ENCODE assay signal across 18 mouse cellular contexts in the genomic region with DNA sequence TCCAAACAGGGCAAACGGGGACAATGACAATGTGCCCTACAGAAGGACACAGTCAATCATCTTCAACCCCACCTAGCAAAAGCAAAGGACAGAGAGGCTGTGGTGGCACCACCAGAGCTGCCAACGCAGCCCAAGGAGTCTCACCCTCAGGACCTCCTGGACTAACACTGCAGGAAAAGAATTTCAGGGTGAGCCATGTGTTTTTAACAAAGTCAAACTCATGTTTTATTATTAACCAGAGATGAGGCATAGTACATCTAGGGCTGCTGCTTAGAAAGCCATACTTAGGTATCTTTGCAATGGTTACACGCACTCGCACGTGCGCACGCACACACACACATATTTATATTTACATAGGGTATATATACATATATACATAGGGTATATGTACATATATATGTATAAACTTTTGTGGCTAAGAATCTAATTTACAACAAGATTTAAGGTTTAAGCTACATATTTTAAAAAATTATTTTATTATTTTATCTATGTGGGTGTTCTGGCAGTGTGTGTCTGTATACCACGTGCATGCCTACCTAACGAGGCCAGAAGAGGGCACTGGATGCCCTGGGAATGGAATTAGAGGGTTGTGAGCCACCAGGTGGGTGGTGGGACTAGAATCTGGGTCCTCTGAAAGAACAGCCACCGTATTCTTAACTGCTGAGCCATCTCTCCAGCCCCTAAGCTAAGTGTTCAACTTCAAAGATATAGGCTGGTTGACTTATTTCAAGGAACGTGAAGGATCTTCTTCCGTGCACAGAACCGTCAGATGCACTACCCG. TPM values are rescaled to one million over a fixed set of nuclear protein-coding genes. Genes with fewer than 3 reads are reported as not detected.
DNase-seq lines count a peak whose midpoint lies in the region; ATAC-seq and TF ChIP-seq lines count a peak whose summit lies in the region.
"Had no signal": no experiment of that assay in that cellular context is flagged by ENCODE, and none has a peak within 500 bp of the region (broad histone marks: within the 10 kb centered on the region; RNA-seq: fewer than 3 reads in every experiment).

No protein-coding gene starts in this region.

- no peak overlapping the region for H3K4me2 ChIP-seq in kidney, embryonic 16.5 days (replicated peaks; ENCODE audit: low read depth, low read length)
- H3K4me2 ChIP-seq: heart, embryonic 13.5 days; hindbrain, embryonic 13.5 days; liver, embryonic 11.5 days; lung, embryonic 14.5 days had no signal

- no peaks in the 10 kb centered on the region for H3K27me3 ChIP-seq in kidney, adult 2 months (replicated peaks; ENCODE audit: control insufficient read depth, insufficient read depth, low read length)
- no peaks in the 10 kb centered on the region for H3K27me3 ChIP-seq in kidney, embryonic 16.5 days (ENCODE audit: insufficient read depth, low read length)
- H3K27me3 ChIP-seq: heart, embryonic 13.5 days; hindbrain, embryonic 13.5 days had no signal

- H3K9me3 ChIP-seq in kidney, embryonic 16.5 days (ENCODE audit: low read length): no peaks in the 10 kb centered on the region
- H3K9me3 ChIP-seq: embryonic facial prominence, embryonic 10.5 days; forebrain, embryonic 10.5 days; heart, embryonic 13.5 days; hindbrain, embryonic 13.5 days had no signal

- no peak for TF ChIP-seq POLR2A in kidney, adult 2 months (IDR thresholded peaks at IDR 0.05; ENCODE audit: low read depth, low read length)
- no peak for TF ChIP-seq POLR2A in olfactory bulb, adult 2 months (IDR thresholded peaks at IDR 0.05; ENCODE audit: insufficient read depth, low read depth, low read length)

- no peak for DNase-seq in layer of hippocampus, adult 2 months (ENCODE audit: low spot score in 2 of 2)
- no peak for DNase-seq in layer of hippocampus, postnatal 36 days
- DNase-seq in kidney, adult 2 months: peak; percentile 83
- no peak for DNase-seq in adrenal gland, adult (ENCODE audit: inconsistent age in 2 of 2, low spot score in 1 of 2)
- DNase-seq: adrenal gland, postnatal 14 days; heart, adult 2 months; lung, embryonic 14.5 days; lung, postnatal 36 days; midbrain, embryonic 14.5 days; thymus, postnatal 14 days had no signal

- peaks cover 40% of the 10 kb centered on the region for H3K4me1 ChIP-seq in kidney, adult 2 months (ENCODE audit: control insufficient read depth, insufficient read depth, low read length)
- H3K4me1 ChIP-seq in kidney, embryonic 16.5 days (ENCODE audit: insufficient read depth, low read length): peaks cover 23% of the 10 kb centered on the region
- peaks cover 37% of the 10 kb centered on the region for H3K4me1 ChIP-seq in olfactory bulb, adult 2 months (ENCODE audit: control insufficient read depth, insufficient read depth, low read length)
- H3K4me1 ChIP-seq: hindbrain, embryonic 13.5 days had no signal

- no peak overlapping the region for H3K4me3 ChIP-seq in layer of hippocampus, adult 2 months
- H3K4me3 ChIP-seq in kidney, adult 2 months (ENCODE audit: insufficient read depth, low read depth, low read length): no peak overlapping the region
- H3K4me3 ChIP-seq in kidney, embryonic 16.5 days (ENCODE audit: low read length): no peak overlapping the region
- H3K4me3 ChIP-seq in olfactory bulb, adult 2 months (ENCODE audit: insufficient read depth, low read depth, low read length): no peak overlapping the region
- H3K4me3 ChIP-seq: embryonic facial prominence, embryonic 10.5 days; forebrain, embryonic 10.5 days; heart, adult 2 months; heart, embryonic 13.5 days; hindbrain, embryonic 13.5 days had no signal

- TF ChIP-seq CTCF in layer of hippocampus, adult 2 months (conservative IDR thresholded peaks at IDR 0.05): peak; percentile 52
- no peak for TF ChIP-seq CTCF in kidney, adult 2 months (conservative IDR thresholded peaks at IDR 0.05; ENCODE audit: insufficient read depth, insufficient read length, low read depth, low read length)
- TF ChIP-seq CTCF in olfactory bulb, adult 2 months (IDR thresholded peaks at IDR 0.05; ENCODE audit: insufficient read depth, low read depth, low read length): no peak

- WGBS in kidney, adult 2 months: 69% methylated on average over 14 of the region's 14 CpGs
- WGBS in kidney, embryonic 16.5 days: 87% methylated on average over 14 of the region's 14 CpGs
- 92% methylated on average over 14 of the region's 14 CpGs for WGBS in olfactory bulb, adult 2 months

- H3K27ac ChIP-seq in layer of hippocampus, adult 2 months: peak overlapping the region; percentile 84
- peak overlapping the region; percentile 95 for H3K27ac ChIP-seq in kidney, adult 2 months (ENCODE audit: insufficient read depth, low read depth, low read length)
- peak overlapping the region; percentile 51; the same call in 1 of the 2 replicates for H3K27ac ChIP-seq in kidney, embryonic 16.5 days (ENCODE audit: low read length)
- H3K27ac ChIP-seq in olfactory bulb, adult 2 months (ENCODE audit: insufficient read depth, low read depth, low read length): peak overlapping the region; percentile 49; the same call in 1 of the 2 replicates
- H3K27ac ChIP-seq: embryonic facial prominence, embryonic 10.5 days; forebrain, embryonic 10.5 days; heart, adult 2 months; heart, embryonic 13.5 days; hindbrain, embryonic 13.5 days had no signal

- H3K9ac ChIP-seq in kidney, embryonic 16.5 days (replicated peaks; ENCODE audit: low read length): no peak overlapping the region
- H3K9ac ChIP-seq: heart, embryonic 13.5 days; hindbrain, embryonic 13.5 days; lung, embryonic 14.5 days had no signal

- no peaks in the 10 kb centered on the region for H3K36me3 ChIP-seq in kidney, adult 2 months (ENCODE audit: control insufficient read depth, insufficient read depth, low read length)
- H3K36me3 ChIP-seq in kidney, embryonic 16.5 days (ENCODE audit: insufficient read depth, low read length): no peaks in the 10 kb centered on the region
- H3K36me3 ChIP-seq: embryonic facial prominence, embryonic 10.5 days; forebrain, embryonic 10.5 days; heart, embryonic 13.5 days; hindbrain, embryonic 13.5 days had no signal

- ATAC-seq in kidney, embryonic 16.5 days (ENCODE audit: low FRiP score, low TSS enrichment): no peak
- no peak for ATAC-seq in erythroid progenitor cell, adult 5-6 weeks (replicated peaks; ENCODE audit: low FRiP score, poor library complexity, severe bottlenecking)

RNA-seq across cellular contexts. Expression of gene Sema4d, which starts 22.7 kb away (rescaled TPM):
- 10 to 100 TPM; 76.3 to 83.9 TPM for total RNA-seq in layer of hippocampus, adult 2 months (2021)
- total RNA-seq in layer of hippocampus, postnatal 36 days (2021): 100 to 1,000 TPM in 1 of 2 experiments, 10 to 100 TPM in 1; 96.5 to 108 TPM
- 87.8 and 93.2 TPM in 2 replicates for polyA plus RNA-seq in kidney, adult 2 months (2012; rRNA removed)
- polyA plus RNA-seq in kidney, embryonic 16.5 days (2015; fragmentation: Nextera tagmentation; extraction: Ambion mirVana): 28.8 and 29.0 TPM in 2 replicates
- polyA plus RNA-seq in olfactory bulb, adult 2 months (2012; ENCODE audit: insufficient read depth, insufficient read length, low replicate concordance, missing spikeins): 104 TPM in 1 of 2 replicates, not detected in the other
- total RNA-seq in erythroid progenitor cell, adult 5-6 weeks (2015; ENCODE audit: low replicate concordance): 9.6 and 14.1 TPM in 2 replicates
- total RNA-seq in erythroid progenitor cell, adult 5-6 weeks (2017; ENCODE audit: low replicate concordance): 6.3 and 10.2 TPM in 2 replicates

Comparison
In these comparisons a context has a peak if more than half of its experiments do, and no peak if none do; other contexts are left out.
1. RNA of gene Sema4d, which starts 22.7 kb away (total RNA-seq): 96.5 to 108 TPM in layer of hippocampus, postnatal 36 days and 76.3 to 83.9 TPM in layer of hippocampus, adult 2 months; 6.3 to 14.1 TPM in erythroid progenitor cell, adult 5-6 weeks; every median in the first group is over 4 times any median in the second.
2. Peak in every context shown above with its lines, with median percentiles within 50 percentile points of each other: H3K27ac ChIP-seq.